Mouse (Mus musculus): ENCODE results near the gene Pes1.

- no peak for TF ChIP-seq CTCF (IDR thresholded peaks at IDR 0.05; ENCODE audit: low read depth)
- TF ChIP-seq EP300 (IDR thresholded peaks at IDR 0.05; ENCODE audit: low read depth): no peak
Observed at GRCm38 (mm10) chr11:3996840-3997239, 33.1 kb downstream of the Pes1 start.

Data from heart, postnatal 0 days (tissue).